In genomic region chr14:46759970-46760354, GRCm38 (mm10) we compare ENCODE assay signal across 8 mouse cellular contexts. TPM values are rescaled to one million over a fixed set of nuclear protein-coding genes. Genes with fewer than 3 reads are reported as not detected.
DNase-seq lines count a peak whose midpoint lies in the region; ATAC-seq and TF ChIP-seq lines count a peak whose summit lies in the region.

No protein-coding gene starts in this region.

- H3K9ac ChIP-seq in liver, postnatal 0 days (replicated peaks) = no peak overlapping the region

- peak overlapping the region; percentile 90; the same call in 1 of the 2 replicates for H3K27ac ChIP-seq in hindbrain, embryonic 10.5 days
- H3K27ac ChIP-seq in liver, postnatal 0 days (ENCODE audit: low read depth) = no peak overlapping the region

- under 1% methylated on average over 7 of the region's 7 CpGs for WGBS in hindbrain, embryonic 10.5 days
- 3% methylated on average over 7 of the region's 7 CpGs for WGBS in liver, postnatal 0 days (ENCODE audit: insufficient replicate concordance)

- no peak for TF ChIP-seq EP300 in liver, postnatal 0 days (IDR thresholded peaks at IDR 0.05; ENCODE audit: low read depth)

- no peak; the same call in 1 of the 2 replicates for ATAC-seq in erythroblast, adult 5-6 weeks (replicated peaks; ENCODE audit: low FRiP score, poor library complexity, severe bottlenecking)
- ATAC-seq in liver, postnatal 0 days = peak; percentile 5; the same call in 1 of the 2 replicates

- peak overlapping the region; percentile 90 for H3K4me2 ChIP-seq in liver, postnatal 0 days (ENCODE audit: low read depth, low read length)

- DNase-seq in hindbrain, embryonic 10.5 days (ENCODE audit: low spot score) = no peak
- no peak for DNase-seq in liver, postnatal 0 days
- DNase-seq in right cerebral cortex, postnatal 14 days = no peak
- no peak for DNase-seq in gastrocnemius, postnatal 10 days
- DNase-seq in B cell, adult 2 months = no peak

- TF ChIP-seq CTCF in C2C12 (IDR thresholded peaks at IDR 0.05; ENCODE audit: control insufficient read depth, insufficient read depth, insufficient read length) = no peak
- TF ChIP-seq CTCF in liver, postnatal 0 days (IDR thresholded peaks at IDR 0.05; ENCODE audit: low read depth) = no peak

- peaks cover 21% of the 10 kb centered on the region for H3K9me3 ChIP-seq in erythroblast, embryonic 14.5 days (ENCODE audit: control insufficient read depth, low read length)
- 0 out of 2 replicates have a peak, but pooled peaks cover 2% of the 10 kb centered on the region for H3K9me3 ChIP-seq in hindbrain, embryonic 10.5 days
- no peaks in the 10 kb centered on the region for H3K9me3 ChIP-seq in liver, postnatal 0 days (ENCODE audit: low read length)

- H3K79me2 ChIP-seq in C2C12 (ENCODE audit: control insufficient read depth, insufficient read depth) = no peaks in the 10 kb centered on the region

- H3ac ChIP-seq in C2C12 (ENCODE audit: control insufficient read depth, insufficient read length, low read depth) = no peak overlapping the region

- H3K27me3 ChIP-seq in erythroblast, embryonic 14.5 days (ENCODE audit: control insufficient read depth) = no peaks in the 10 kb centered on the region
- no peaks in the 10 kb centered on the region for H3K27me3 ChIP-seq in C2C12 (ENCODE audit: control insufficient read depth, insufficient read depth, insufficient read length)
- H3K27me3 ChIP-seq in hindbrain, embryonic 10.5 days (ENCODE audit: insufficient read depth, poor library complexity, severe bottlenecking) = no peaks in the 10 kb centered on the region
- no peaks in the 10 kb centered on the region for H3K27me3 ChIP-seq in liver, postnatal 0 days (ENCODE audit: insufficient read depth, low read length)

- H3K79me3 ChIP-seq in C2C12 (ENCODE audit: low read depth) = no peaks in the 10 kb centered on the region

- peaks cover 28% of the 10 kb centered on the region for H3K4me1 ChIP-seq in erythroblast, embryonic 14.5 days (ENCODE audit: control insufficient read depth)
- H3K4me1 ChIP-seq in hindbrain, embryonic 10.5 days (replicated peaks) = peaks cover 17% of the 10 kb centered on the region
- H3K4me1 ChIP-seq in liver, postnatal 0 days (ENCODE audit: insufficient read depth) = peaks cover 9% of the 10 kb centered on the region

- peak overlapping the region; percentile 100 for H3K4me3 ChIP-seq in erythroblast, embryonic 14.5 days (replicated peaks)
- H3K4me3 ChIP-seq in C2C12 (ENCODE audit: insufficient read depth, poor library complexity, severe bottlenecking) = peak overlapping the region; percentile 14
- H3K4me3 ChIP-seq in hindbrain, embryonic 10.5 days = peak overlapping the region; percentile 86
- H3K4me3 ChIP-seq in liver, postnatal 0 days (ENCODE audit: low read depth, low read length) = peak overlapping the region; percentile 86

- peaks cover 37% of the 10 kb centered on the region for H3K36me3 ChIP-seq in erythroblast, embryonic 14.5 days (ENCODE audit: control insufficient read depth)
- peaks cover 9% of the 10 kb centered on the region for H3K36me3 ChIP-seq in C2C12 (ENCODE audit: control insufficient read depth, insufficient read depth)
- H3K36me3 ChIP-seq in hindbrain, embryonic 10.5 days = peaks cover 15% of the 10 kb centered on the region
- peaks cover 18% of the 10 kb centered on the region for H3K36me3 ChIP-seq in liver, postnatal 0 days (replicated peaks; ENCODE audit: insufficient read depth, low read length)

TF ChIP-seq in C2C12, 6 proteins besides CTCF, POLR2A, EP300 and RAD21:
- TF ChIP-seq MAX (IDR thresholded peaks at IDR 0.05) (no peak), USF1 (IDR thresholded peaks at IDR 0.05; ENCODE audit: low read depth) (no peak), CEBPB (IDR thresholded peaks at IDR 0.05; ENCODE audit: low read depth) (no peak)

RNA-seq across cellular contexts. Expression of gene Cdkn3, which starts 0.4 kb away (rescaled TPM):
- polyA plus RNA-seq in erythroblast, embryonic 14.5 days (2012) = 2.5 and 2.6 TPM in 2 replicates
- total RNA-seq in erythroblast, adult 5-6 weeks (2015; ENCODE audit: low replicate concordance) = 42.4 and 47.5 TPM in 2 replicates
- 45.1 and 57.7 TPM in 2 replicates for total RNA-seq in erythroblast, adult 5-6 weeks (2017; ENCODE audit: low replicate concordance)
- polyA plus RNA-seq in C2C12 (2012; fragmentation: generic; extraction: Trizol) = 18.2 TPM
- polyA plus RNA-seq in hindbrain, embryonic 10.5 days (2016; fragmentation: Nextera tagmentation; extraction: Ambion mirVana) = 46.6 and 47.0 TPM in 2 replicates
- 70.1 and 72.9 TPM in 2 replicates for polyA plus RNA-seq in liver, postnatal 0 days (2015; fragmentation: Nextera tagmentation; extraction: Ambion mirVana)
- total RNA-seq in gastrocnemius, postnatal 10 days (2021) = 1 to 10 TPM; 4.0 to 5.8 TPM

RNA-seq across cellular contexts. Expression of gene Cnih1, which starts 28.2 kb away (rescaled TPM):
- 5.1 and 6.1 TPM in 2 replicates for polyA plus RNA-seq in erythroblast, embryonic 14.5 days (2012)
- 30.1 and 32.5 TPM in 2 replicates for total RNA-seq in erythroblast, adult 5-6 weeks (2015; ENCODE audit: low replicate concordance)
- 9.3 and 26.3 TPM in 2 replicates for total RNA-seq in erythroblast, adult 5-6 weeks (2017; ENCODE audit: low replicate concordance)
- polyA plus RNA-seq in C2C12 (2012; fragmentation: generic; extraction: Trizol) = 87.1 TPM
- polyA plus RNA-seq in hindbrain, embryonic 10.5 days (2016; fragmentation: Nextera tagmentation; extraction: Ambion mirVana) = 208 and 215 TPM in 2 replicates
- polyA plus RNA-seq in liver, postnatal 0 days (2015; fragmentation: Nextera tagmentation; extraction: Ambion mirVana) = 86.8 and 90.7 TPM in 2 replicates
- total RNA-seq in gastrocnemius, postnatal 10 days (2021) = 10 to 100 TPM; 59.6 to 65.7 TPM

Comparison
In these comparisons a context has a peak if more than half of its experiments do, and no peak if none do; other contexts are left out.
1. H3K4me3 ChIP-seq: peak in every context shown above with its lines; median percentile 100 in erythroblast, embryonic 14.5 days; 86 in hindbrain, embryonic 10.5 days; 86 in liver, postnatal 0 days; 14 in C2C12.
2. RNA of gene Cnih1, which starts 28.2 kb away (polyA plus RNA-seq): 208 to 215 TPM in hindbrain, embryonic 10.5 days, 86.8 to 90.7 TPM in liver, postnatal 0 days and 87.1 TPM in C2C12 (single experiment); 5.1 to 6.1 TPM in erythroblast, embryonic 14.5 days; every median in the first group is over 10 times any median in the second.